Mouse (Mus musculus) heart, embryonic 13.5 days (tissue): ENCODE measurements around the gene Azi2. TPM values are rescaled to one million over a fixed set of nuclear protein-coding genes. Genes with fewer than 3 reads are reported as not detected.

Source experiments
- ATAC-seq: fragments of 200-750 bp; cut with Nextera tagmentation; 2 replicates; pipeline ENCODE4 v1.8.0; 2017; ENCODE audit warnings: moderate TSS enrichment; ENCODE audit not compliant: insufficient number of reproducible peaks, low FRiP score, low TSS enrichment; ENCODE audit errors: extremely low read depth
- H3K27ac ChIP-seq: fragments of 300-500 bp; sonication (generic); replicated peaks from 2 replicates; pipeline ENCODE4 v1.5.1; 2015; ENCODE audit warnings: moderate library complexity, mild to moderate bottlenecking, inconsistent platforms
- H3K27me3 ChIP-seq: fragments of 300-500 bp; sonication (generic); replicated peaks from 2 replicates; pipeline ENCODE4 v1.6.1; 2015; ENCODE audit warnings: mild to moderate bottlenecking, inconsistent platforms
- H3K36me3 ChIP-seq: fragments of 300-500 bp; sonication (generic); 2 replicates; pipeline ENCODE4 v1.6.1; 2015; ENCODE audit warnings: mild to moderate bottlenecking, inconsistent platforms
- H3K4me1 ChIP-seq: fragments of 300-500 bp; sonication (generic); 2 replicates; pipeline ENCODE4 v1.6.1; 2015; ENCODE audit warnings: inconsistent platforms
- H3K4me2 ChIP-seq: fragments of 300-500 bp; sonication (generic); 2 replicates; pipeline ENCODE4 v1.6.1; 2015; ENCODE audit warnings: inconsistent platforms, mild to moderate bottlenecking, moderate library complexity
- H3K4me3 ChIP-seq: fragments of 300-500 bp; sonication (generic); 2 replicates; pipeline ENCODE4 v1.5.1; 2015; ENCODE audit warnings: moderate library complexity, mild to moderate bottlenecking, inconsistent platforms
- H3K9ac ChIP-seq: fragments of 300-500 bp; sonication (generic); 2 replicates; pipeline ENCODE4 v1.6.1; 2015; ENCODE audit warnings: inconsistent platforms, mild to moderate bottlenecking, moderate library complexity
- H3K9me3 ChIP-seq: fragments of 300-500 bp; sonication (generic); 2 replicates; pipeline ENCODE4 v1.6.1; 2016; ENCODE audit warnings: inconsistent platforms
- WGBS: fragments of 180-500 bp; shearing (Covaris S2); methylation state at CpG from one replicate; pipeline ENCODE4 v1.1.7; 2015; ENCODE audit warnings: mixed read lengths; 5-methylcytosine and 5-hydroxymethylcytosine counted together
- polyA plus RNA-seq: library from polyadenylated mRNA; unstranded; fragments of >200 nt; fragmentation: Nextera tagmentation; extraction: Ambion mirVana; gene quantifications from 2 replicates; pipeline ENCODE4 v1.2.1, GENCODE M21; 2015

Azi2 gene
- 56.6 and 61.0 TPM in 2 replicates for polyA plus RNA-seq

- Histone ChIP-seq H3K4me1 (peaks cover 27% of the 10 kb centered on the region), H3K4me3 (peak within 1 kb of the TSS; percentile 92), H3K27me3 (no peaks in the 10 kb centered on the region), H3K4me2 (peak within 1 kb of the TSS; percentile 84), H3K27ac (peak within 1 kb of the TSS; percentile 96), H3K9me3 (no peaks in the 10 kb centered on the region), H3K36me3 (peaks cover 8% of the 10 kb centered on the region), H3K9ac (peak within 1 kb of the TSS; percentile 95)
- WGBS, result under 1% methylated on average over 85 of the region's 87 CpGs
- ATAC-seq, result peak; percentile 100
Observed at GRCm38 (mm10) chr9:118040218-118041021, at the start of gene Azi2. Gene Azi2 (plus strand): TSS chr9:118040499.

GRCm38 (mm10) chr9:117996631-117997030, 43.7 kb upstream of the Azi2 start:
- no peaks in the 10 kb centered on the region for H3K9me3 ChIP-seq
- H3K9ac ChIP-seq, result no peak overlapping the region
- no peak overlapping the region for H3K27ac ChIP-seq
- H3K4me3 ChIP-seq, result no peak overlapping the region
- ATAC-seq, result no peak
- H3K36me3 ChIP-seq, result no peaks in the 10 kb centered on the region
- no peaks in the 10 kb centered on the region for H3K4me1 ChIP-seq
- H3K27me3 ChIP-seq, result no peaks in the 10 kb centered on the region
- no peak overlapping the region for H3K4me2 ChIP-seq
- 57% methylated on average over 5 of the region's 5 CpGs for WGBS

DNA sequence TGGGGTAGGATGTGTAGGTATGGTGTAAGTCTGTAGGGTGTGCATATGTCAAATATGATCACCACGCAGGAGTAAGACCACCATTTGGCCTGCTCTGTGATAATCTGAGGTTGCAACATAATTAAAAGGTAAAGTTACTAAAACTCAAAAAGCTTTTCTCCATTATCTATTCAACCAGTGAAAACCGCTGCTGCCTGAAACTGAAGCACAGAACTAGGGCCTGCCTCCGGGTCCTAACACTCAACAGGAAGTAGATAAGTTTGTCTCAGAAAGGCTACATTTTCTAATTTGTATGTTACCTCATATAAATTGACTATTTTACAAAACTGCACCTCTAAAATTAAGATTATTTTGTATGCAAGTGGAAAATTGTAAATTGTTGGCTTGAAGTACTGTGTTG, 38.8 kb upstream of the Azi2 start:
- H3K4me1 ChIP-seq, result no peaks in the 10 kb centered on the region
- no peak overlapping the region for H3K4me3 ChIP-seq
- no peak overlapping the region for H3K9ac ChIP-seq
- no peak overlapping the region for H3K27ac ChIP-seq
- 69% methylated on average over 3 of the region's 3 CpGs for WGBS
- no peaks in the 10 kb centered on the region for H3K27me3 ChIP-seq
- H3K4me2 ChIP-seq, result no peak overlapping the region
- H3K36me3 ChIP-seq, result no peaks in the 10 kb centered on the region
- ATAC-seq, result no peak
- H3K9me3 ChIP-seq, result no peaks in the 10 kb centered on the region

- Histone ChIP-seq H3K27me3 (no peaks in the 10 kb centered on the region), H3K27ac (no peak overlapping the region), H3K4me1 (no peaks in the 10 kb centered on the region), H3K9me3 (no peaks in the 10 kb centered on the region), H3K4me2 (no peak overlapping the region), H3K36me3 (no peaks in the 10 kb centered on the region), H3K9ac (no peak overlapping the region), H3K4me3 (no peak overlapping the region)
- WGBS, result 58% methylated on average over 4 of the region's 4 CpGs
- no peak for ATAC-seq
Observed at GRCm38 (mm10) chr9:118003218-118003886, 36.9 kb upstream of the Azi2 start.

DNA sequence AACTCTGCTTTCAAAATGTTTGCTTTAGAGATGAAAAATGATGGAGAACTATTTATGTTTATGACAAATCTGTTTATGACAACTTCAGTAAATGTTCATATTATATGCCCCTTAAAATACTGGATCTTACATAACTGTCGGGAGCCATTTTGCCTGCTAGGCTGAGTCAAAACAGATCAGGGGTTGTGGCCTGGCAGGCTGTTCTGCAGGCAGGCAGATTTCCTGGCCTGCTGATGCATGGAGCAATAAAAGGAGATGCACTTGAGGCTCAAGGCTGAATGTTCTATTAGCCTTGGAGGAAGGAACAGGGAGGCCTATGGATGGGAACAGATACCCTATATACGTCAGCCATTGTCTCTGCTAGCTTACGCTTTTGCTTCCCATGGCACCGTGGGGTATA, 36.4 kb upstream of the Azi2 start:
- WGBS, result 83% methylated on average over 4 of the region's 4 CpGs
- H3K36me3 ChIP-seq, result no peaks in the 10 kb centered on the region
- H3K9me3 ChIP-seq, result no peaks in the 10 kb centered on the region
- no peak overlapping the region for H3K4me3 ChIP-seq
- no peaks in the 10 kb centered on the region for H3K4me1 ChIP-seq
- H3K27me3 ChIP-seq, result no peaks in the 10 kb centered on the region
- H3K27ac ChIP-seq, result no peak overlapping the region
- H3K4me2 ChIP-seq, result no peak overlapping the region
- H3K9ac ChIP-seq, result no peak overlapping the region
- no peak for ATAC-seq

- no peak overlapping the region for H3K4me3 ChIP-seq
- no peak overlapping the region for H3K4me2 ChIP-seq
- no peak for ATAC-seq
- H3K27me3 ChIP-seq, result no peaks in the 10 kb centered on the region
- no peak overlapping the region for H3K27ac ChIP-seq
- no peak overlapping the region for H3K9ac ChIP-seq
- H3K9me3 ChIP-seq, result no peaks in the 10 kb centered on the region
- no peaks in the 10 kb centered on the region for H3K4me1 ChIP-seq
- 82% methylated on average over 3 of the region's 3 CpGs for WGBS
- no peaks in the 10 kb centered on the region for H3K36me3 ChIP-seq
Observed at GRCm38 (mm10) chr9:118012928-118013327, 27.4 kb upstream of the Azi2 start.

GRCm38 (mm10) chr9:118024966-118025365, 15.3 kb upstream of the Azi2 start:
- Histone ChIP-seq H3K4me3 (no peak overlapping the region), H3K27ac (no peak overlapping the region), H3K9me3 (no peaks in the 10 kb centered on the region), H3K36me3 (no peaks in the 10 kb centered on the region), H3K4me1 (no peaks in the 10 kb centered on the region), H3K9ac (no peak overlapping the region), H3K4me2 (no peak overlapping the region), H3K27me3 (no peaks in the 10 kb centered on the region)
- no peak for ATAC-seq
- WGBS, result 53% methylated on average over 2 of the region's 2 CpGs

DNA sequence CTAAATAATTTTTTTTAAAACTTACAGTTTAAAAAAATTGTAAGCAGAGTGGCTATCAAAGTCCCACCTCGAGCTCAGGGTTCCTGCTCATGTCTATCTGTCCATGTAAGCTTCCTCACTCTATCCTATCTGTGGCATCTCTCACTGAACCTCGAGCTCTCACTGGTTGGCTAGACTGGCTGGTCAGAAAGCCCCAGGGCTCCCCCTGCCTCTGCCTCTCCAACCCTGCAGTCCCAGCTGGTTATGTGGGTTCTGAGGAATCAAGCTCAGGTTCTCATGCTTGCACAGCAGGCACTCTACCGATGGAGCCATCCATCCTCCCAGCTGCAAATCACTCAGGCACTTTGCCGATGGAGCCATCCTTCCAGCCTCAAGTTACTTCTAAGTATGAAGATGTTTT, 10.8 kb upstream of the Azi2 start:
- 34% methylated on average over 4 of the region's 4 CpGs for WGBS
- H3K27ac ChIP-seq, result no peak overlapping the region
- no peak overlapping the region for H3K9ac ChIP-seq
- no peaks in the 10 kb centered on the region for H3K4me1 ChIP-seq
- H3K27me3 ChIP-seq, result no peaks in the 10 kb centered on the region
- ATAC-seq, result no peak
- no peaks in the 10 kb centered on the region for H3K9me3 ChIP-seq
- no peak overlapping the region for H3K4me3 ChIP-seq
- no peak overlapping the region for H3K4me2 ChIP-seq
- no peaks in the 10 kb centered on the region for H3K36me3 ChIP-seq

DNA sequence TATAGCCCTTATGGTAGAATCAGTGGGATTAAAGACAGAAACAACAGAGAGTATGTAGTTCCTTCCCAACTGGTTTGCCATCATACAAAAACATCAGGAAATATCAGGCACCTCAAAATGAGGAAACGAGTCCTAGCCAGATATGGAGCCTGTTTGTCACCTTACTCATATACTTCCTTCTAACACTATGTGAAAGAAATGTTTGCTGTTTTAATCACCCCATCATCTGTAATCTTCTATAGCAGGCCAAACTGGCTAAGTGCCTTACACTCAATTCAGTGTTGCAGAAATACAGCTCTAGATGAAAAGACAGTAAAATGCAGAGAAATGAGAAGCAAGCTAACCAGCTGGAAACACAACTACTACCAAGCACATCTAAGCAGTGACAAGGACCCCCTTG, 10.0 kb upstream of the Azi2 start:
- Histone ChIP-seq H3K4me1 (no peaks in the 10 kb centered on the region), H3K4me3 (no peak overlapping the region), H3K27me3 (no peaks in the 10 kb centered on the region), H3K36me3 (no peaks in the 10 kb centered on the region), H3K27ac (no peak overlapping the region), H3K9me3 (no peaks in the 10 kb centered on the region), H3K9ac (no peak overlapping the region), H3K4me2 (no peak overlapping the region)
- 53% methylated on average over 1 of the region's 1 CpGs for WGBS
- ATAC-seq, result no peak

GRCm38 (mm10) chr9:118031694-118032093, 8.6 kb upstream of the Azi2 start:
- Histone ChIP-seq H3K4me3 (no peak overlapping the region), H3K36me3 (no peaks in the 10 kb centered on the region), H3K9ac (no peak overlapping the region), H3K4me2 (no peak overlapping the region), H3K27me3 (no peaks in the 10 kb centered on the region), H3K27ac (no peak overlapping the region), H3K9me3 (no peaks in the 10 kb centered on the region), H3K4me1 (no peaks in the 10 kb centered on the region)
- 40% methylated on average over 2 of the region's 2 CpGs for WGBS
- ATAC-seq, result no peak

DNA sequence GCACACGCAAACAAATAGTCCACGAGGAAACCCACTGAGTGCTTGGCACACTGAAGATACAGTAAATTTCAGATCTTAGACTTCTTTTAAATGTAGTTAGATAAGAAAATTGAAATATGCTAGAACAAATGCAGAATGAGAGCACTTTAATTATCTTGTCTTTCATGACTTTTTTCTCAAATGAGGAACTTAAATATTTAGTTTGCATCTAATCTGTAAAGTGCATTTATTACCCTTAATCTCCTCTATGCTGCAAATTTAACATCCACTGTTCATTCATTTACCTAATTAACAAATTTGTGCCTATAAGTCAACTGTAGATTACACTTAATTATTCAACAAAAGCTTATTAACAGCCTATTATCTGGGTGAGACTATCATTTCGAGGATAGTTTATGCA, 5.3 kb upstream of the Azi2 start:
- no peaks in the 10 kb centered on the region for H3K27me3 ChIP-seq
- no peak overlapping the region for H3K27ac ChIP-seq
- H3K9me3 ChIP-seq, result no peaks in the 10 kb centered on the region
- ATAC-seq, result no peak
- H3K4me3 ChIP-seq, result no peak overlapping the region
- no peaks in the 10 kb centered on the region for H3K4me1 ChIP-seq
- H3K9ac ChIP-seq, result no peak overlapping the region
- no peak overlapping the region for H3K4me2 ChIP-seq
- no peaks in the 10 kb centered on the region for H3K36me3 ChIP-seq
- WGBS, result 70% methylated on average over 3 of the region's 3 CpGs

GRCm38 (mm10) chr9:118041022-118041400, 712 bp downstream of the Azi2 start:
- H3K27me3 ChIP-seq, result no peaks in the 10 kb centered on the region
- H3K27ac ChIP-seq, result peak overlapping the region; percentile 96
- peak overlapping the region; percentile 92 for H3K4me3 ChIP-seq
- peak overlapping the region; percentile 95 for H3K9ac ChIP-seq
- peaks cover 27% of the 10 kb centered on the region for H3K4me1 ChIP-seq
- WGBS, result 1% methylated on average over 21 of the region's 21 CpGs
- no peak for ATAC-seq
- no peaks in the 10 kb centered on the region for H3K9me3 ChIP-seq
- H3K4me2 ChIP-seq, result peak overlapping the region; percentile 84
- H3K36me3 ChIP-seq, result peaks cover 8% of the 10 kb centered on the region
